Mouse (Mus musculus) small intestine, adult 2 months (tissue): ENCODE measurements around the gene Stk38.

ENCODE experiments used
- CTCF ChIP-seq: fragments of 200-500 bp; IDR thresholded peaks from 2 replicates; pipeline ENCODE4 v1.5.1; 2012; ENCODE audit warnings: low read depth, mild to moderate bottlenecking, control low read depth, inconsistent platforms, low read length, moderate library complexity, mixed read lengths; ENCODE audit not compliant: insufficient replicate concordance, insufficient read length; ENCODE audit errors: extremely low read depth
- POLR2A ChIP-seq: fragments of 200-500 bp; IDR thresholded peaks from 2 replicates; pipeline ENCODE4 v1.6.1; 2012; ENCODE audit warnings: low read depth, mild to moderate bottlenecking, control low read depth, inconsistent platforms, low read length, moderate library complexity

DNA sequence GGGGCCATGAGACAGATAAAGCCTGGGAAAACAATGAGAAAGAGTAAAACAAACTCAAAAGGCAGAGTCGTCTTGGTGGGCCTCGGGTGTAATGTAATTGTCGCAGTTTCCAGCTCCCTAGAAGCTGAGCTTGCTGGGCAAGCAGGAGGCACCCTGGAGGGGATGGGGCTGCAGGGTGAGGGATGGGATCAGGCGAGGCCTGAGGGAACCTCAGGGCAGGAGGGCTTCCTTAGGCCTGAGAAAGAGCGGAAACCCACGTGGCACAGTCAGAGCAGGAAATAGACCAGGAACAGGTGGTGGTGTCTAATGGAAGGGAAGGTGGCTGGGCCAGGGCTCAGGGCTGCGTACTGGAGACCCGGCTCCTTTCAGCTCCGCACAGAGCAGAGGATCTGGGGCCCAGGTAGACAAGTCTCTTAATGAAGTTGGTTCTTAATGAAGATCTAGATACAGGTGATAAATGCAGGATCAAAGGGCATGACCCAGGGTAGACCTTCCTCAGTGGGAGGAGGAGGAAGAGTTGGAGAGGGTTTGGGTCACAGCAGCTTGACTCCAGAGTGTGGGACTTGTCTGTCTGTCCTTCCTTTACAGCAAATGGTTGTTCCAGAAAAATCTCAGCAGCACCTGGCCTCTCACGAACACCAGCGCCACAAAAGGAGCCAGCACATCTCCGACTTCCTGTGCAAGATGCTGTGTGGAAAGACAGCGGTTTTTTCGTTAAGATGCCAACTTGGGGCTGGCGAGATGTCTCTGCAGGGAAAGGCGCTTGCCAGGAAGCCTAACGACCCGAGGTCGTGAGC, 73.5 kb downstream of the Stk38 start:
- TF ChIP-seq CTCF (no peak), POLR2A (no peak)
